Mouse (Mus musculus) C2C12 (cell line): ENCODE measurements around the gene Jph3. TPM values are rescaled to one million over a fixed set of nuclear protein-coding genes. Genes with fewer than 3 reads are reported as not detected.

ENCODE experiments used
- H3K27me3 ChIP-seq: one replicate; pipeline ENCODE4 v1.6.1; 2011; ENCODE audit not compliant: control insufficient read depth, insufficient read depth, insufficient read length
- H3K36me3 ChIP-seq: one replicate; pipeline ENCODE4 v1.6.1; 2011; ENCODE audit not compliant: control insufficient read depth, insufficient read depth
- H3K4me3 ChIP-seq: one replicate; pipeline ENCODE4 v1.5.1; 2011; ENCODE audit warnings: mild to moderate bottlenecking, control low read depth; ENCODE audit not compliant: poor library complexity, insufficient read depth, severe bottlenecking
- H3K79me2 ChIP-seq: one replicate; pipeline ENCODE4 v1.6.1; 2011; ENCODE audit not compliant: control insufficient read depth, insufficient read depth
- H3K79me3 ChIP-seq: one replicate; pipeline ENCODE4 v1.6.1; 2011; ENCODE audit warnings: low read depth, control low read depth
- H3ac ChIP-seq: one replicate; pipeline ENCODE3; 2011; ENCODE audit warnings: low read depth; ENCODE audit not compliant: control insufficient read depth, insufficient read length
- CEBPB ChIP-seq: IDR thresholded peaks from one replicate; pipeline ENCODE4 v1.6.1; 2011; ENCODE audit warnings: low read depth, mild to moderate bottlenecking, control low read depth, moderate library complexity
- CTCF ChIP-seq: IDR thresholded peaks from one replicate; pipeline ENCODE4 v1.5.1; 2011; ENCODE audit not compliant: control insufficient read depth, insufficient read depth, insufficient read length
- FOSL1 ChIP-seq: IDR thresholded peaks from one replicate; pipeline ENCODE4 v1.8.0; 2011; ENCODE audit warnings: mild to moderate bottlenecking, low read length; ENCODE audit not compliant: poor library complexity, insufficient read depth, severe bottlenecking
- MAX ChIP-seq: IDR thresholded peaks from one replicate; pipeline ENCODE4 v1.6.1; 2011; ENCODE audit warnings: mild to moderate bottlenecking, control low read depth
- MYOD1 ChIP-seq: IDR thresholded peaks from one replicate; pipeline ENCODE4 v1.6.1; 2011; ENCODE audit warnings: low read depth; ENCODE audit not compliant: control insufficient read depth, insufficient read length
- MYOG ChIP-seq: IDR thresholded peaks from one replicate; pipeline ENCODE4 v1.6.1; 2011; ENCODE audit not compliant: control insufficient read depth, insufficient read length; ENCODE audit errors: extremely low read depth
- USF1 ChIP-seq: IDR thresholded peaks from one replicate; pipeline ENCODE4 v1.6.1; 2011; ENCODE audit warnings: low read depth, mild to moderate bottlenecking, control low read depth, moderate library complexity
- polyA plus RNA-seq: library from polyadenylated mRNA; unstranded; fragments of >200 nt; fragmentation: generic; extraction: Trizol; gene quantifications from one replicate; pipeline ENCODE4 v1.2.1, GENCODE M21; 2012; ENCODE audit warnings: missing spikeins

Jph3 gene
- polyA plus RNA-seq, 1 experiment: 0.02 TPM

DNA sequence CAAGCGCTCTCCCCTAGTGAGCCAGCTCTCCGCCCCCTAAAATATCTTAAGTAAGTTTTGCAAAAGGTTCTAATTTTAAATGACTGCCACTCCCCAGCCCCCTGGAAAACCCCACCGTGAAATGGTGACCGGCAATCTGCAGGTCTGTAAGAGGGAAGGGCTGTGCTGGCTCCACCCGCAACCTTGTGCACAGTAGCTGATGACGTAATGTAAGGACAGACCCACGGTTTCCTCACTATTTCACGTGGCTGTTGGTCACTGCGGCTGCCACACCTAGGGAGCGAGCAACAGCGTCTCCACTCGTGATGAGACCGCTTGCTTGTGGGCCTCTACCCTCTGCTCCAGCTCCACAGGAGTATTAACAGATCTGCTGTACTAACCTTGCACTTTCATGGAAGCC lies 76.7 kb downstream of the Jph3 start:
- TF ChIP-seq MAX (no peak), USF1 (no peak), FOSL1 (no peak), CTCF (no peak), CEBPB (no peak), MYOD1 (no peak), MYOG (no peak)
- Histone ChIP-seq H3K79me3 (no peaks in the 10 kb centered on the region), H3K36me3 (peaks cover 18% of the 10 kb centered on the region), H3ac (no peak overlapping the region), H3K27me3 (no peaks in the 10 kb centered on the region), H3K79me2 (no peaks in the 10 kb centered on the region), H3K4me3 (no peak overlapping the region)

- TF ChIP-seq FOSL1 (no peak), MYOG (no peak), MAX (no peak), CEBPB (no peak), CTCF (no peak), USF1 (no peak), MYOD1 (no peak)
- no peaks in the 10 kb centered on the region for H3K27me3 ChIP-seq
- H3K79me2 ChIP-seq: no peaks in the 10 kb centered on the region
- no peak overlapping the region for H3K4me3 ChIP-seq
- peaks cover 26% of the 10 kb centered on the region for H3K36me3 ChIP-seq
- H3ac ChIP-seq: no peak overlapping the region
- H3K79me3 ChIP-seq: no peaks in the 10 kb centered on the region
Observed at GRCm38 (mm10) chr8:121808032-121808431, 78.6 kb downstream of the Jph3 start.

GRCm38 (mm10) chr8:121809524-121810155 lies 80.2 kb downstream of the Jph3 start:
- Histone ChIP-seq H3ac (no peak overlapping the region), H3K27me3 (no peaks in the 10 kb centered on the region), H3K4me3 (no peak overlapping the region), H3K79me3 (no peaks in the 10 kb centered on the region), H3K79me2 (no peaks in the 10 kb centered on the region), H3K36me3 (peaks cover 27% of the 10 kb centered on the region)
- TF ChIP-seq MYOG: no peak
- no peak for TF ChIP-seq CTCF
- TF ChIP-seq MYOD1: no peak
- no peak for TF ChIP-seq MAX
- TF ChIP-seq USF1: no peak
- no peak for TF ChIP-seq FOSL1
- no peak for TF ChIP-seq CEBPB

- H3K36me3 ChIP-seq: peaks cover 16% of the 10 kb centered on the region
- no peak for TF ChIP-seq CTCF
- no peak for TF ChIP-seq MYOD1
- TF ChIP-seq MAX: no peak
- no peak for TF ChIP-seq USF1
- no peak for TF ChIP-seq CEBPB
- no peak for TF ChIP-seq MYOG
- TF ChIP-seq FOSL1: no peak
Observed at GRCm38 (mm10) chr8:121811502-121811901, 82.1 kb downstream of the Jph3 start.

DNA sequence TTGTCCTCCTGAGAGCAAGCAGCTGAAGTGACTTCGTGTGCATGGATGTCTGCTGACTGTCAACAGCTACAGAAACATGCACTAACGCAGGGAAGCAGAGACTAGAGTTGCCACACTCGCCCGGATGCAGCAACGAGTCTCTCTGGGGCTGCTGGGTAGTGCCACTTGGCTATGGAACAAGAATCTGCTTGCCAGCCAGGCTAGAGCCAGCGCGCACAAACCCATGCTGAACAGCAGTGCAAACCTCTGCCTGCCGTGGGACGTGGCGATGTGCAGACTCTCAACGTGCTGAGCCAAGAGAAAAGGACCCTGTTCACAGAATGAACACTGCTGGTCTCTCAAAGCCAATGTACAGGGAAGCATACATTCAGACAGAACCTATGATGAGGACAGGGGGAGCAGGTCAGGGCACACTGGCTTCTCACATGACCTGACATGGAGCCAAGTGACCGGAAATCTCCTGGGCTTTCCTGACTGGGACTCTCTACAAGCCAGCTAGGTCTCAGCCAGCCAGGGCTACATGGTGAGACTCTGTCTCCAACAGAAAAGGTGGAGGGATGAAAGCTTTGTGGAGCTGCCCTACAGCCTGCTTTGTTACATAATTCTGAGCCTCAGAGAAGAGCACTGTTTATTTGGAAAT lies 82.6 kb downstream of the Jph3 start:
- TF ChIP-seq CTCF: no peak
- TF ChIP-seq CEBPB: no peak
- TF ChIP-seq MYOD1: no peak
- TF ChIP-seq MYOG: no peak
- TF ChIP-seq USF1: no peak
- TF ChIP-seq MAX: no peak
- no peak for TF ChIP-seq FOSL1
- H3K36me3 ChIP-seq: peaks cover 16% of the 10 kb centered on the region

More at GRCm38 (mm10) chr8:121811502-121811901, 82.1 kb downstream of the Jph3 start:
- Histone ChIP-seq H3K27me3 (no peaks in the 10 kb centered on the region), H3K79me3 (no peaks in the 10 kb centered on the region), H3K79me2 (no peaks in the 10 kb centered on the region), H3K4me3 (no peak overlapping the region), H3ac (no peak overlapping the region)

More for the DNA sequence above, 82.6 kb downstream of the Jph3 start:
- no peak overlapping the region for H3ac ChIP-seq
- no peaks in the 10 kb centered on the region for H3K79me3 ChIP-seq
- H3K4me3 ChIP-seq: no peak overlapping the region
- H3K27me3 ChIP-seq: no peaks in the 10 kb centered on the region
- no peaks in the 10 kb centered on the region for H3K79me2 ChIP-seq
